Mouse (Mus musculus) adrenal gland, adult 18-20 months (tissue): ENCODE results near the gene Olfr862. TPM values are rescaled to one million over a fixed set of nuclear protein-coding genes. Genes with fewer than 3 reads are reported as not detected.

Experiments
- DNase-seq, 2 experiments: peaks; one replicate each; pipeline ENCODE4 v3.0.0; 2021 to 2022; ENCODE audit warnings: low spot score in 2 of 2
- long read RNA-seq, 2 experiments: library from polyadenylated mRNA; stranded (forward); transcript quantifications; one replicate each; pipeline ENCODE4 v2.0.0; 2021
- total RNA-seq, 2 experiments: library from RNA; stranded (reverse); gene quantifications; 1 replicate in 1 of 2; 2 replicates in 1 of 2; pipeline ENCODE4 v1.2.3; 2021

Olfr862 gene
- not detected for total RNA-seq
- long read RNA-seq, experiment 1 = 0 reads
- long read RNA-seq, experiment 2 = 0 reads

DNA sequence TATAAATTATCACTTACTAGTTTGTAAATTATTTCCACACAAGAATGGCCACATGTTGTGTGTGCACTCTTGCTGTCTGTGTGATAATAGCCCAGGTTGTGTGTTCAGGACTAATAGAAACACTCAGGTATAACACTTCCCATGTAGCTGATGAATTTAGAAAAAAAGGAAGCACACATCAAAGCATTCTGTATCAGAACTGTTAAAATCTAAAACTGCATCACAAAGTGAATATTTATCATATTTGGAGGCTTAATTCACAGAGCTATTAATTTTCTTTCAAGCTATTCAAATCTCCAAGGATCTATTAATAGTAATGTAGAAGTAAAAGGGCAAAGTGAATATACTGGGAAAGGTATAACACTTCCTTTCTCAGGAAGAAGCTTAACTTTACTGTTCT lies at the start of gene Olfr862:
Olfr862 (minus strand) TSS at position 101 of the 400 bp plus-strand sequence.
- DNase-seq = no peak

DNA sequence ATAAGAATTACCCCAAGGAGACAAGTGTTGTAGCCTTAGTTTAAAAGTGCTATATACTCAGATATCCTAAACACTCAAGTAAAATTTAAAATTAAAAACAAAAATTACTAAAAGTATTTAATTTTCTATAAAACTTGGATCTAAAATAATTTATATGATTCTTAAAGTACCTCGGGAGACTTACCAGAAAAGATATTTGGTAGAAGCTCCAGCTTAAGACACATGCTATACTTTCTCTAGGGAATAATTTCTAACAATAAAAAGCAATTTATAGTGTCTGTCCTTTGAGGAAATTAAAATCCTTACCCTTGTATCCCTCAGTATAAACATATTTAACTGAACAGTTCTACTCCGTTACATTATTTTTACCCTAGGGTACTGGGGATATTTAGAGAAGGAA lies 28.8 kb upstream of the Olfr862 start, which contains the start of gene Olfr77:
Olfr77 (plus strand) TSS at position 301 of the 400 bp plus-strand sequence.
- no peak for DNase-seq

DNA sequence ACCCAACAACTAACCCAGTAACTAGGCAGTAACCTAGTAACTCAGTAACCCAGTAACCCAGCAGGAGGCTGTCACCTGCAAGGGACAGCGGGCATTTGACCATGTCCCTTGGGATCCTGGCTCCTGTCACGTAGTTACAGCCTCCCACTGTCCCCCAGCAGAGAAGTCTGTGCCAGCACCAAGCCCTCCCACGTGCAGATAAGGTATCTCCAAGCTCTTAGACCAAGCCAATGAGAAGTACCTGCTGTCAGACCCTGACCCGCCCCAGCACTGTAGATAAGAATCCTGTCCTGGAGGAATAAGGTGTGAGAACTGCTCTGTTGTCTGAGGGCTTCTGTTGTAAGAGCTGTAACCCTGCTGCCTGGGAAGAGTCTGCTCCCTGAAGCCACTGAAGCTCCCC lies 23.4 kb upstream of the Olfr862 start:
- no peak for DNase-seq

DNA sequence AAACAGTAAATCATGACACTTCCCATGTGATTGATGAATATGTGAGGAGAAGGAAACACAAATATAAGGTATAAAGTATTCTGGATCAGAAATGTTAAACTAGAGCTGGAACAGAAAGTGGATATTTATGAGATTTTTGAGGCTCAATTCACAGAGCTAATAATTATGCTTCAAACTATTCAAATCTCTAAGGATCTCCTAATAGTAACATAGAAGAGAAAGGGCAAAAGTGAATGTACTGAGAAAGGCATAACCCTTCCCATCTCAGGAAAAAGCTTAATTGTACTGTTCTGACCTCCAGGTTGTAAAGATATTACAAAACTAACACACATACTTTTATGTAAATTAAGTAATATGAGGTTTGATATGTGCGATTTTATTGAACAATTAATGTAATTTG lies 38.2 kb downstream of the Olfr862 start, which contains the start of gene Olfr860:
Olfr860 (minus strand) TSS at position 101 of the 400 bp plus-strand sequence.
- DNase-seq = no peak

Other genes starting within 250 kb of the Olfr862 start
- gene Olfr857, start 178.6 kb downstream of the Olfr862 start, total RNA-seq = not detected
- gene Olfr58, start 107.7 kb downstream of the Olfr862 start, total RNA-seq = not detected
- gene Olfr859, start 83.1 kb downstream of the Olfr862 start, total RNA-seq = not detected
- not detected for gene Olfr860, start 38.3 kb downstream of the Olfr862 start, total RNA-seq
- not detected for gene Olfr77, start 28.9 kb upstream of the Olfr862 start, total RNA-seq
- not detected for gene Olfr866, start 140.0 kb upstream of the Olfr862 start, total RNA-seq
- gene Olfr867, start 169.6 kb upstream of the Olfr862 start, total RNA-seq = not detected
- gene Olfr868, start 210.6 kb upstream of the Olfr862 start, total RNA-seq = not detected
- not detected for gene Olfr869, start 241.0 kb upstream of the Olfr862 start, total RNA-seq